Mouse (Mus musculus) myocyte (in vitro differentiated cells): ENCODE data around the gene Atp8b2.

Experiments
- E2F4 ChIP-seq: IDR thresholded peaks from one replicate; pipeline ENCODE4 v1.6.1; 2011; ENCODE audit warnings: mild to moderate bottlenecking, control low read depth, moderate library complexity; ENCODE audit not compliant: insufficient read depth
- MAX ChIP-seq: IDR thresholded peaks from one replicate; pipeline ENCODE4 v1.6.1; 2011; ENCODE audit warnings: low read depth, mild to moderate bottlenecking, control low read depth
- MYOG ChIP-seq, 3 experiments: IDR thresholded peaks; one replicate each; pipeline ENCODE4 v1.6.1; 2011; ENCODE audit warnings: control low read depth in 2 of 3, low read depth in 2 of 3, mild to moderate bottlenecking in 2 of 3; ENCODE audit not compliant: insufficient read length in 2 of 3, control insufficient read depth in 1 of 3, insufficient read depth in 1 of 3
- POLR2A ChIP-seq: IDR thresholded peaks from one replicate; pipeline ENCODE4 v1.6.1; 2011; ENCODE audit warnings: low read depth, mild to moderate bottlenecking, control low read depth, moderate library complexity; ENCODE audit not compliant: insufficient read length
- REST ChIP-seq: IDR thresholded peaks from one replicate; pipeline ENCODE4 v1.6.1; 2011; ENCODE audit warnings: mild to moderate bottlenecking, control low read depth, moderate library complexity; ENCODE audit not compliant: insufficient read depth, insufficient read length
- TCF12 ChIP-seq: IDR thresholded peaks from one replicate; pipeline ENCODE4 v1.6.1; 2011; ENCODE audit warnings: mild to moderate bottlenecking, control low read depth; ENCODE audit not compliant: poor library complexity, insufficient read depth, severe bottlenecking
- TCF3 ChIP-seq: IDR thresholded peaks from one replicate; pipeline ENCODE4 v1.6.1; 2011; ENCODE audit warnings: low read depth, control low read depth; ENCODE audit not compliant: insufficient read length
- USF1 ChIP-seq: IDR thresholded peaks from one replicate; pipeline ENCODE4 v1.6.1; 2011; ENCODE audit warnings: low read depth, mild to moderate bottlenecking, control low read depth, moderate library complexity

- TF ChIP-seq MYOG (IDR thresholded peaks at IDR 0.05; ENCODE audit: control insufficient read depth in 1 of 3, insufficient read depth in 1 of 3, insufficient read length in 2 of 3, low read depth in 2 of 3) (no peak), POLR2A (no peak), REST (no peak), MAX (no peak), E2F4 (no peak), USF1 (no peak), TCF3 (no peak), TCF12 (no peak)
Measured at GRCm38 (mm10) chr3:89961436-89961835, 1.9 kb downstream of the Atp8b2 start.
